In the genomic region with DNA sequence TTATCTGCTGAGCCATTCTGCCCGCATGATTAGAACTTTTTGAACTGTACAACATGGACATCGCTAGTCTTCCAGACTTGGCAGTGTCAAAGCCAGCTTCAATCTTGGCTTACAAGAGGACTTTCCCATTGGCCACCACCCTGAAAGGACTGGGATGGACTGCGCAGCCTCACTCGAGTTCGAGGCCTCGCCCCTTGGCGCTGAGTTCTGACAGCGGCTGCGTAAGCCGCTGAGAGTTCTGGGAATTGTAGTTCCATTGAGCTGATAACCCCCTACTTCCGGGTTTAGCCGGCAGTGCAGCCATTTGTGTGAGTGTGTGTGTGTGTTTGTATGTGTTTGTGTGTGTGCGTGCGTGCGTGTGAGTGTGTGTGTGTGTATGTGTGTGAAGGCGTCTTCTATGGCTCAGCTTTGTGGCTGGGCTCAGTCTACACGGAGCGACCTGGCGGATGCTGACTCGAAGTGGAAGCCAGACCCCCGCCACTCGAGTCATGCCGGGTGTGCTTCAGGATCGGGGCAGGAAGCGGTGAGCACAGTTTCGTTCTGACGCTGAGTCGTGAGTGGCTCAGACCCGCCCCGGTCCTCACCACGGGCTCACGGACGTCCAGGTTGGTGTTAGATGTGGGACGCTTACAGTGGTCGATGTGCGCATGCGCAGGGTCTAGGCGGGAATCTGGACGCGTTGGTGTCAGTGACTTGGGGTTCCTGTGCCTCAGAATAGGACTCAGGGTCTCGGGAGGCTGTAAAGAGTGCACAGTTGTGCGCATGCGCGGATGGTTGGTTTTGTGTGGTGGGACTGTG, we compare ENCODE assay signal across 8 mouse cellular contexts. TPM values are rescaled to one million over a fixed set of nuclear protein-coding genes. Genes with fewer than 3 reads are reported as not detected.
DNase-seq lines count a peak whose midpoint lies in the region; ATAC-seq and TF ChIP-seq lines count a peak whose summit lies in the region.

Gene Zfp180, plus strand, starts transcription at position 291 of the 798 bp plus-strand sequence.

- ATAC-seq in erythroid progenitor cell, adult 5-6 weeks (replicated peaks; ENCODE audit: low FRiP score, poor library complexity, severe bottlenecking): peak; percentile 94
- ATAC-seq in heart, embryonic 12.5 days (ENCODE audit: insufficient number of reproducible peaks, low FRiP score): peak; percentile 99
- ATAC-seq in kidney, postnatal 0 days (replicated peaks; ENCODE audit: low FRiP score, low read depth): peak; percentile 99
- ATAC-seq in liver, embryonic 11.5 days (replicated peaks; ENCODE audit: low FRiP score): peak; percentile 97
- peak; percentile 98 for ATAC-seq in stomach, embryonic 14.5 days (ENCODE audit: insufficient number of reproducible peaks, insufficient read depth, low FRiP score, low read depth)

- H3K27ac ChIP-seq in heart, embryonic 12.5 days (ENCODE audit: poor library complexity, severe bottlenecking): peak within 1 kb of the TSS; percentile 78
- peak within 1 kb of the TSS; percentile 68 for H3K27ac ChIP-seq in kidney, postnatal 0 days
- H3K27ac ChIP-seq in liver, embryonic 11.5 days (ENCODE audit: low read depth, low read length): peak within 1 kb of the TSS; percentile 89
- peak within 1 kb of the TSS; percentile 80 for H3K27ac ChIP-seq in stomach, embryonic 14.5 days (ENCODE audit: low read length)

- H3K4me2 ChIP-seq in heart, embryonic 12.5 days: peak within 1 kb of the TSS; percentile 88
- peak within 1 kb of the TSS; percentile 82 for H3K4me2 ChIP-seq in kidney, postnatal 0 days (ENCODE audit: low read length)
- peak within 1 kb of the TSS; percentile 85 for H3K4me2 ChIP-seq in liver, embryonic 11.5 days
- H3K4me2 ChIP-seq in stomach, embryonic 14.5 days (replicated peaks; ENCODE audit: low read depth, low read length): peak within 1 kb of the TSS; percentile 83

- H3K4me1 ChIP-seq in heart, embryonic 12.5 days (replicated peaks): peaks cover 20% of the 10 kb centered on the region
- H3K4me1 ChIP-seq in kidney, postnatal 0 days (replicated peaks; ENCODE audit: insufficient read depth, low read length): peaks cover 10% of the 10 kb centered on the region; the same call in 1 of the 2 replicates
- H3K4me1 ChIP-seq in liver, embryonic 11.5 days (replicated peaks; ENCODE audit: control insufficient read depth, insufficient read depth, low read length): 0 out of 2 replicates have a peak, but pooled peaks cover 5% of the 10 kb centered on the region
- peaks cover 10% of the 10 kb centered on the region for H3K4me1 ChIP-seq in stomach, embryonic 14.5 days (ENCODE audit: control insufficient read depth, insufficient read depth, low read length)

- peaks cover 13% of the 10 kb centered on the region for H3K9me3 ChIP-seq in heart, embryonic 12.5 days (replicated peaks)
- H3K9me3 ChIP-seq in kidney, postnatal 0 days (replicated peaks; ENCODE audit: low read length): no peaks in the 10 kb centered on the region
- H3K9me3 ChIP-seq in liver, embryonic 11.5 days (ENCODE audit: control insufficient read depth, low read length): peaks cover 8% of the 10 kb centered on the region; the same call in 1 of the 2 replicates
- no peaks in the 10 kb centered on the region; the same call in 1 of the 2 replicates for H3K9me3 ChIP-seq in stomach, embryonic 14.5 days (ENCODE audit: control insufficient read depth, low read depth, low read length)

- H3K36me3 ChIP-seq in heart, embryonic 12.5 days: peaks cover 18% of the 10 kb centered on the region
- no peaks in the 10 kb centered on the region for H3K36me3 ChIP-seq in kidney, postnatal 0 days (ENCODE audit: insufficient read depth, low read length)
- peaks cover 15% of the 10 kb centered on the region for H3K36me3 ChIP-seq in liver, embryonic 11.5 days (ENCODE audit: control insufficient read depth, insufficient read depth, low read length)
- H3K36me3 ChIP-seq in stomach, embryonic 14.5 days (ENCODE audit: control insufficient read depth, insufficient read depth, low read length): no peaks in the 10 kb centered on the region; the same call in 1 of the 2 replicates

- peak within 1 kb of the TSS; percentile 73 for H3K4me3 ChIP-seq in heart, embryonic 12.5 days
- peak within 1 kb of the TSS; percentile 58 for H3K4me3 ChIP-seq in kidney, postnatal 0 days (replicated peaks; ENCODE audit: low read depth, low read length)
- H3K4me3 ChIP-seq in liver, embryonic 11.5 days (ENCODE audit: low read depth, low read length): peak within 1 kb of the TSS; percentile 79
- H3K4me3 ChIP-seq in stomach, embryonic 14.5 days (ENCODE audit: low read depth, low read length): peak within 1 kb of the TSS; percentile 60

- DNase-seq in CD4-positive helper T cell, adult 2 months (ENCODE audit: low read depth, low spot score): peak; percentile 98
- DNase-seq in brain, embryonic 18.5 days (ENCODE audit: low read depth, low spot score): peak; percentile 97
- DNase-seq in kidney, postnatal 0 days (ENCODE audit: low spot score): peak; percentile 99
- DNase-seq in liver, embryonic 11.5 days (ENCODE audit: low spot score): peak; percentile 88
- peak; percentile 97 for DNase-seq in naive thymus-derived CD4-positive, alpha-beta T cell, adult 2 months (ENCODE audit: low read depth)

- H3K27me3 ChIP-seq in heart, embryonic 12.5 days (replicated peaks): no peaks in the 10 kb centered on the region
- H3K27me3 ChIP-seq in kidney, postnatal 0 days (ENCODE audit: insufficient read depth, low read length): no peaks in the 10 kb centered on the region
- H3K27me3 ChIP-seq in liver, embryonic 11.5 days (replicated peaks; ENCODE audit: control insufficient read depth, insufficient read depth, low read length): no peaks in the 10 kb centered on the region
- H3K27me3 ChIP-seq in stomach, embryonic 14.5 days (ENCODE audit: control insufficient read depth, insufficient read depth, low read length): no peaks in the 10 kb centered on the region

- peak within 1 kb of the TSS; percentile 70 for H3K9ac ChIP-seq in heart, embryonic 12.5 days
- peak within 1 kb of the TSS; percentile 60 for H3K9ac ChIP-seq in kidney, postnatal 0 days (ENCODE audit: low read depth, low read length)
- H3K9ac ChIP-seq in liver, embryonic 11.5 days (ENCODE audit: low read depth, low read length): peak within 1 kb of the TSS; percentile 90
- H3K9ac ChIP-seq in stomach, embryonic 14.5 days (replicated peaks; ENCODE audit: low read depth, low read length): peak within 1 kb of the TSS; percentile 63

- 16% methylated on average over 44 of the region's 44 CpGs for WGBS in heart, embryonic 12.5 days
- 21% methylated on average over 44 of the region's 44 CpGs for WGBS in kidney, postnatal 0 days
- WGBS in liver, embryonic 11.5 days: 20% methylated on average over 44 of the region's 44 CpGs
- WGBS in stomach, embryonic 14.5 days: 20% methylated on average over 44 of the region's 44 CpGs

- TF ChIP-seq CTCF in kidney, postnatal 0 days (IDR thresholded peaks at IDR 0.05; ENCODE audit: low read depth): no peak

RNA-seq across cellular contexts. Expression of gene Zfp180, which starts in this region (rescaled TPM):
- 16.6 and 25.2 TPM in 2 replicates for total RNA-seq in erythroid progenitor cell, adult 5-6 weeks (2015; ENCODE audit: low replicate concordance)
- 19.4 and 20.3 TPM in 2 replicates for total RNA-seq in erythroid progenitor cell, adult 5-6 weeks (2017; ENCODE audit: low replicate concordance)
- 15.5 and 16.1 TPM in 2 replicates for polyA plus RNA-seq in heart, embryonic 12.5 days (2016; fragmentation: Nextera tagmentation; extraction: Ambion mirVana)
- 12.1 and 13.6 TPM in 2 replicates for polyA plus RNA-seq in kidney, postnatal 0 days (2015; fragmentation: Nextera tagmentation; extraction: Ambion mirVana)
- 19.8 and 22.4 TPM in 2 replicates for polyA plus RNA-seq in liver, embryonic 11.5 days (2014; fragmentation: Nextera tagmentation; extraction: Ambion mirVana)
- polyA plus RNA-seq in stomach, embryonic 14.5 days (2014; fragmentation: Nextera tagmentation; extraction: Ambion mirVana): 21.4 and 23.2 TPM in 2 replicates

Comparison
In these comparisons a context has a peak if more than half of its experiments do, and no peak if none do; other contexts are left out.
1. Peak in every context shown above with its lines: DNase-seq, ATAC-seq, H3K4me3 ChIP-seq and H3K27ac ChIP-seq.